Mouse (Mus musculus) MEL (cell line): ENCODE results near the gene Nfasc. TPM values are rescaled to one million over a fixed set of nuclear protein-coding genes. Genes with fewer than 3 reads are reported as not detected.

Experiments
- DNase-seq: peaks from one replicate; pipeline ENCODE4 v3.0.0; 2011; ENCODE audit warnings: low read depth, low spot score
- H3K27ac ChIP-seq: 2 replicates; pipeline ENCODE4 v1.5.1; 2012; ENCODE audit warnings: low read depth, mild to moderate bottlenecking, control low read depth, low read length, moderate library complexity; ENCODE audit not compliant: control insufficient read depth
- H3K27me3 ChIP-seq, 2 experiments: fragments of 150-350 bp in 1 of 2; sonication (generic) in 1 of 2; 2 replicates each; pipeline ENCODE4 v1.6.1; 2012; ENCODE audit warnings: low read length in 2 of 2, mild to moderate bottlenecking in 2 of 2, improper control_type of control experiment in 1 of 2, moderate library complexity in 1 of 2; ENCODE audit not compliant: insufficient read depth in 2 of 2, control insufficient read depth in 1 of 2
- H3K36me3 ChIP-seq, 2 experiments: 2 replicates each; pipeline ENCODE4 v1.6.1; 2012 to 2014; ENCODE audit warnings: low read length in 2 of 2, improper control_type of control experiment in 1 of 2, inconsistent platforms in 1 of 2, mild to moderate bottlenecking in 1 of 2; ENCODE audit not compliant: insufficient read depth in 2 of 2, control insufficient read depth in 1 of 2
- H3K4me1 ChIP-seq, 2 experiments: fragments of 150-350 bp in 1 of 2; sonication (generic) in 1 of 2; 2 replicates each; pipeline ENCODE4 v1.6.1; 2012; ENCODE audit warnings: low read length in 2 of 2, improper control_type of control experiment in 1 of 2, mild to moderate bottlenecking in 1 of 2; ENCODE audit not compliant: insufficient read depth in 2 of 2, control insufficient read depth in 1 of 2
- H3K4me3 ChIP-seq, 2 experiments: fragments of 150-350 bp in 1 of 2; sonication (generic) in 1 of 2; 2 replicates each; pipeline ENCODE4 v1.5.1; 2012; ENCODE audit warnings: low read depth in 2 of 2, low read length in 2 of 2, mild to moderate bottlenecking in 2 of 2, moderate library complexity in 2 of 2, control low read depth in 1 of 2, improper control_type of control experiment in 1 of 2; ENCODE audit not compliant: control insufficient read depth in 1 of 2, insufficient read depth in 1 of 2
- H3K79me2 ChIP-seq: 2 replicates; pipeline ENCODE4 v1.6.1; 2012; ENCODE audit warnings: mild to moderate bottlenecking, low read length, moderate library complexity; ENCODE audit not compliant: control insufficient read depth, poor library complexity, insufficient read depth
- H3K9ac ChIP-seq: 2 replicates; pipeline ENCODE4 v1.6.1; 2012; ENCODE audit warnings: low read depth, mild to moderate bottlenecking, control low read depth, low read length, moderate library complexity; ENCODE audit not compliant: control insufficient read depth, poor library complexity, severe bottlenecking
- H3K9me3 ChIP-seq: fragments of 150-350 bp; sonication (generic); replicated peaks from 2 replicates; pipeline ENCODE4 v1.6.1; 2012; ENCODE audit warnings: mild to moderate bottlenecking, low read length, improper control_type of control experiment, moderate library complexity; ENCODE audit not compliant: insufficient read depth
- BHLHE40 ChIP-seq: IDR thresholded peaks from 2 replicates; pipeline ENCODE4 v1.6.1; 2012; ENCODE audit warnings: low read depth, mild to moderate bottlenecking, inconsistent platforms, low read length, improper control_type of control experiment, borderline replicate concordance
- CHD2 ChIP-seq: IDR thresholded peaks from 2 replicates; pipeline ENCODE4 v1.6.1; 2011; ENCODE audit warnings: low read length, improper control_type of control experiment
- CTCF ChIP-seq, 3 experiments: IDR thresholded peaks in 2 of 3; conservative IDR thresholded peaks in 1 of 3; 2 replicates each; pipeline ENCODE4 v1.5.1; 2011 to 2012; ENCODE audit warnings: low read length in 3 of 3, low read depth in 2 of 3, mild to moderate bottlenecking in 2 of 3, improper control_type of control experiment in 1 of 3, inconsistent platforms in 1 of 3, mixed read lengths in 1 of 3, moderate library complexity in 1 of 3; ENCODE audit not compliant: control insufficient read depth in 1 of 3, insufficient read depth in 1 of 3, poor library complexity in 1 of 3, severe bottlenecking in 1 of 3
- ELF1 ChIP-seq: IDR thresholded peaks from 2 replicates; pipeline ENCODE4 v1.6.1; 2014; ENCODE audit warnings: low read depth, mild to moderate bottlenecking, inconsistent platforms, low read length, improper control_type of control experiment, moderate library complexity
- GATA1 ChIP-seq: IDR thresholded peaks from 2 replicates; pipeline ENCODE4 v1.6.1; 2011; ENCODE audit warnings: low read depth, low read length, improper control_type of control experiment
- MAZ ChIP-seq: IDR thresholded peaks from 2 replicates; pipeline ENCODE4 v1.6.1; 2012; ENCODE audit warnings: low read depth, mild to moderate bottlenecking, inconsistent platforms, low read length, improper control_type of control experiment
- MEF2A ChIP-seq: IDR thresholded peaks from 2 replicates; pipeline ENCODE4 v1.6.1; 2014; ENCODE audit warnings: low read depth, mild to moderate bottlenecking, inconsistent platforms, low read length, improper control_type of control experiment; ENCODE audit not compliant: poor library complexity, insufficient replicate concordance, severe bottlenecking; ENCODE audit errors: extremely low read depth
- MXI1 ChIP-seq: IDR thresholded peaks from 2 replicates; pipeline ENCODE4 v1.6.1; 2011; ENCODE audit warnings: mild to moderate bottlenecking, low read depth, low read length, improper control_type of control experiment
- NELFE ChIP-seq: IDR thresholded peaks from 2 replicates; pipeline ENCODE4 v1.6.1; 2011; ENCODE audit warnings: low read depth, low read length, improper control_type of control experiment
- NRF1 ChIP-seq: IDR thresholded peaks from 2 replicates; pipeline ENCODE4 v1.6.1; 2014; ENCODE audit warnings: low read depth, mild to moderate bottlenecking, inconsistent platforms, low read length, improper control_type of control experiment, moderate library complexity; ENCODE audit not compliant: poor library complexity, insufficient read depth, severe bottlenecking
- RAD21 ChIP-seq: IDR thresholded peaks from 2 replicates; pipeline ENCODE4 v1.6.1; 2011; ENCODE audit warnings: mild to moderate bottlenecking, low read depth, low read length, improper control_type of control experiment
- SIN3A ChIP-seq: IDR thresholded peaks from 2 replicates; pipeline ENCODE4 v1.6.1; 2012; ENCODE audit warnings: low read length, improper control_type of control experiment, inconsistent platforms
- USF2 ChIP-seq, 2 experiments: IDR thresholded peaks; 2 replicates each; pipeline ENCODE4 v1.6.1; 2011 to 2012; ENCODE audit warnings: improper control_type of control experiment in 2 of 2, low read length in 2 of 2, borderline replicate concordance in 1 of 2, inconsistent platforms in 1 of 2, low read depth in 1 of 2, mild to moderate bottlenecking in 1 of 2; ENCODE audit not compliant: insufficient read depth in 1 of 2
- ZMIZ1 ChIP-seq: IDR thresholded peaks from 2 replicates; pipeline ENCODE4 v1.6.1; 2012; ENCODE audit warnings: low read depth, mild to moderate bottlenecking, inconsistent platforms, low read length, improper control_type of control experiment, moderate library complexity
- ZNF384 ChIP-seq: IDR thresholded peaks from 2 replicates; pipeline ENCODE4 v1.6.1; 2012; ENCODE audit warnings: low read depth, mild to moderate bottlenecking, inconsistent platforms, low read length, improper control_type of control experiment
- polyA plus RNA-seq, 2 experiments: library from polyadenylated mRNA; stranded (reverse) in 1 of 2; unstranded in 1 of 2; fragments of >175 nt in 1 of 2; fragments of >200 nt in 1 of 2; gene quantifications; 2 replicates each; pipeline versions ENCODE4 v1.2.1 to v1.2.4; 2012; ENCODE audit warnings: low replicate concordance in 2 of 2, low read depth in 1 of 2; ENCODE audit not compliant: insufficient read length in 2 of 2, insufficient read depth in 1 of 2, missing spikeins in 1 of 2
- total RNA-seq: library from RNA; depleted of rRNA; stranded (reverse); fragments of 300-350 nt; gene quantifications from 2 replicates; pipeline ENCODE4 v1.2.3, GENCODE M21; 2012

Gene Nfasc
- total and polyA plus RNA-seq, 3 experiments, result not detected

DNA sequence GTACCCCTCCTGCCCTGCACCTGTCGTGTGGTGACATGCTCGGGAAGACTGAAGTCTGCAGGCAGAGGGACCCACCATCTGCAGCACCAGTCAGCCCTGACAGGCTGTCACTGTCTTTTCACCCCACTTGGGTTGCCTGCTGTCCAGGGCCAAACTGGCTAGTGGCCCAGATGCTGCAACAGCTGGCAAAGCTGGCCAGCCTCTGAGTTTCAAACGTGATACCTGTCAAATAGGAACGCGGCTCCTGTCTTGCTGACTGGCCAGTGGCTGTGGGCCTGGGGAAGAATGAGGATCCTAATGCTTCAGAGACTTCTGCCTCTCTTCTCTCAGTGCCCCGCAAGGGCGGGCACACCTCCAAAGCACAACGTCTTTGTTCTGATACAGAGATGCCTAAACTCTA, 197.8 kb downstream of the Nfasc start:
- DNase-seq, result no peak
- Histone ChIP-seq H3K9ac (no peak overlapping the region), H3K36me3 (no peaks in the 10 kb centered on the region), H3K27ac (no peak overlapping the region), H3K4me1 (no peaks in the 10 kb centered on the region), H3K79me2 (no peaks in the 10 kb centered on the region), H3K4me3 (no peak overlapping the region), H3K9me3 (no peaks in the 10 kb centered on the region), H3K27me3 (peaks cover 2 to 14% of the 10 kb centered on the region in 2 experiments)
- no peak for TF ChIP-seq CHD2
- TF ChIP-seq NRF1, result no peak
- no peak for TF ChIP-seq ELF1
- no peak for TF ChIP-seq MAZ
- no peak for TF ChIP-seq MEF2A
- TF ChIP-seq, all 39 proteins: peak for 0

DNA sequence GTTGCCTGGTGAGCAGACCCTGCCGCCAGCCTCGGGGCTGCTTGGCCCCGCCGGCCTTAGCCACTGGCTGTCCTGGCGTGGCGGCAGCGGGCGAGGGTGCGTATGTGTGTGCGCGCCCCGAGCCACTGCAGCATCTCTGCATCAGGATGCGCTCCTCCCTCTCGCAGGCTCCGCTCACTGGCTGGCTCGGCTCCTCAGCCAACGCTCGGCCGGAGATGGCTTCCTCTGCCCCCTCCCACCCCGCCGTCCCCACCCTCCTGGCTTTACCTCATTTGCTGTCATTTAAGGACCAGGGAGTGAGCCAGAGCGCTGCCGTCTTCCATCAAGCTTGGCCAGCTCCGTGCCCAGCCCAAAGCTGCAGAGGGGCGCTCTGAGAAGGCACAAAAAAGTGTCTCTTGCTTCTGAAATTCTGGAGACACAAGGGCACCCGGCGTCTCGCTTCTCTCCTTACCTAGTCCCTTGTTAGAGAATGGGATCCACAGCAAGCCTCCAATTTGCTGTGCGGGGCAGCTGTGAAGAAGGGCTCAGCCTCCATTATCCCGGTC, 198.8 kb downstream of the Nfasc start, which contains the start of gene Cntn2:
Gene Cntn2, minus strand, starts transcription at position 495 of the 545 bp plus-strand sequence.
- Histone ChIP-seq H3K36me3 (no peaks in the 10 kb centered on the region), H3K9ac (no peak within 1 kb of the TSS), H3K4me1 (no peaks in the 10 kb centered on the region), H3K9me3 (no peaks in the 10 kb centered on the region), H3K79me2 (no peaks in the 10 kb centered on the region), H3K27ac (no peak within 1 kb of the TSS), H3K27me3 (peaks cover 0 to 13% of the 10 kb centered on the region in 2 experiments), H3K4me3 (no peak within 1 kb of the TSS)
- TF ChIP-seq GATA1 (no peak), MXI1 (no peak), CHD2 (no peak), RAD21 (no peak), ZMIZ1 (no peak), CTCF (IDR thresholded peaks at IDR 0.05 in 2 of 3, conservative IDR thresholded peaks at IDR 0.05 in 1 of 3; ENCODE audit: control insufficient read depth in 1 of 3, insufficient read depth in 1 of 3, low read depth in 2 of 3, low read length in 3 of 3, poor library complexity in 1 of 3, severe bottlenecking in 1 of 3) (no peak), BHLHE40 (no peak), ZNF384 (no peak), NELFE (no peak), USF2 (IDR thresholded peaks at IDR 0.05; ENCODE audit: borderline replicate concordance in 1 of 2, insufficient read depth in 1 of 2, low read depth in 1 of 2, low read length in 2 of 2) (no peak), SIN3A (no peak)
- no peak for DNase-seq
